Mouse (Mus musculus): ENCODE measurements around the gene Wfikkn2.

DNA sequence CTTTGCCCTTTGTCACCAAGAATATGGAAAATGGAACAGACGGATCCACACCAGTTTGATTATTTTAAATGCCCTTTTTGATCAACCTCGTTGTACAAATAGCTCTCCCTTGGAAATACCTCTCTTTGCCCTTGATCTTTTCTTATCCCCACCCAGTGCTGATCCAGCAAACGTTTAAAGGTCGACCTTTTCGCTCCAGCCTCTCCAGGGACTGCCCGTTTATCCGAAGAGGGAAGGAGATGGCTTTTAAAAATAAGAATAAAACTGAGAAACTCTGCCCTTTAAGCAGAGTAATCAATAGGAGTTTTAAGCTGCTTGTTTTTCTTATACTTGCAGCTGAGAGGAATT lies 33.3 kb downstream of the Wfikkn2 start:
- TF ChIP-seq CTCF (conservative IDR thresholded peaks at IDR 0.05; ENCODE audit: low read length): no peak
- no peak for TF ChIP-seq NANOG (IDR thresholded peaks at IDR 0.05; ENCODE audit: borderline replicate concordance, low read length)
- no peak for TF ChIP-seq POU5F1 (IDR thresholded peaks at IDR 0.05; ENCODE audit: borderline replicate concordance, low read length)

Measured in E14TG2a.4 (cell line).